Mouse (Mus musculus): Measurements from ENCODE around the gene Dlx5.

The Dlx5 gene

GRCm38 (mm10) chr6:6858571-6858970 lies 23.3 kb downstream of the Dlx5 start:
- TF ChIP-seq GATA4 (IDR thresholded peaks at IDR 0.05; ENCODE audit: insufficient replicate concordance, low read length): no peak

DNA sequence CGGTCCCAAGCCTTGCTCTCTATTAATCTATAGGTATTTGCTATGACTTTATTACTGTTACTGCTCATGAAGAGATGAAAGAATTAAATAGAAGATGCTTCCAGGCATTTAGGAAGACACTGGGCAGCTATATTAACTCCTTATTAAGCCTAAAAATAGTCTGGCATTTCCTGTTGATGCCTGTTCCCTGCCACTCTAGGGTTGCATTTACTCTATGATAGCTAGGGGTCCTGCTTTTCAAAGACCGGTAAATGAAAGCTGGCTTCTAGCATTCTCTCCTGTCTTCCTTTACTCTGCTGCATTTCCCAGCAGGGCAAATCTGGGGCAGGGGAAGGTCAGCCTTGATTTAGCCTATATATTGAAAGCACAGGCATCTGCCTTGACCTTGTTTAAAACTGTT lies 24.1 kb downstream of the Dlx5 start:
- no peak for TF ChIP-seq GATA4 (IDR thresholded peaks at IDR 0.05; ENCODE audit: insufficient replicate concordance, low read length)

- no peak for TF ChIP-seq GATA4 (IDR thresholded peaks at IDR 0.05; ENCODE audit: insufficient replicate concordance, low read length)
Measured at GRCm38 (mm10) chr6:6856881-6857280, 25.0 kb downstream of the Dlx5 start.

DNA sequence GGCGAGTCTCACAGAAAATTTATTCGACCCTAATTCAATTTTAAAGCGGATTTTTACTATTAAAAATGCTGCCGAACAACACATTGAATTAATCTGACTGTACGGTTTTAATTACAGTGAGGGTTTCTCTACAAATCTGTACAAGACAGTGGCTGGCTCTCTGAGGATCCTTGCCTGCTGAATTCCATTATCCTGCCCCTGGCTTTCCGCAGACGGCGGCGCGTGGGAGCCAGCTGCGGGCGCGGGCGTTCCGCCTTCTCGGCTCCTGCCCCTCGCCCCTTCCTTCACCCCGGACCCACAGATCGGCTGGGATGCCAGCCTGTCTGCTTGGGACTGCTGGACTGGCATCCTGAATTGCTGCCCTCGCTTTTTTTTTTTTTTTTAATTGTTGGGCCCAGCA lies 25.6 kb downstream of the Dlx5 start:
- no peak for TF ChIP-seq GATA4 (IDR thresholded peaks at IDR 0.05; ENCODE audit: insufficient replicate concordance, low read length)

- no peak for TF ChIP-seq GATA4 (IDR thresholded peaks at IDR 0.05; ENCODE audit: insufficient replicate concordance, low read length)
Measured at GRCm38 (mm10) chr6:6855746-6856185, 26.1 kb downstream of the Dlx5 start.

DNA sequence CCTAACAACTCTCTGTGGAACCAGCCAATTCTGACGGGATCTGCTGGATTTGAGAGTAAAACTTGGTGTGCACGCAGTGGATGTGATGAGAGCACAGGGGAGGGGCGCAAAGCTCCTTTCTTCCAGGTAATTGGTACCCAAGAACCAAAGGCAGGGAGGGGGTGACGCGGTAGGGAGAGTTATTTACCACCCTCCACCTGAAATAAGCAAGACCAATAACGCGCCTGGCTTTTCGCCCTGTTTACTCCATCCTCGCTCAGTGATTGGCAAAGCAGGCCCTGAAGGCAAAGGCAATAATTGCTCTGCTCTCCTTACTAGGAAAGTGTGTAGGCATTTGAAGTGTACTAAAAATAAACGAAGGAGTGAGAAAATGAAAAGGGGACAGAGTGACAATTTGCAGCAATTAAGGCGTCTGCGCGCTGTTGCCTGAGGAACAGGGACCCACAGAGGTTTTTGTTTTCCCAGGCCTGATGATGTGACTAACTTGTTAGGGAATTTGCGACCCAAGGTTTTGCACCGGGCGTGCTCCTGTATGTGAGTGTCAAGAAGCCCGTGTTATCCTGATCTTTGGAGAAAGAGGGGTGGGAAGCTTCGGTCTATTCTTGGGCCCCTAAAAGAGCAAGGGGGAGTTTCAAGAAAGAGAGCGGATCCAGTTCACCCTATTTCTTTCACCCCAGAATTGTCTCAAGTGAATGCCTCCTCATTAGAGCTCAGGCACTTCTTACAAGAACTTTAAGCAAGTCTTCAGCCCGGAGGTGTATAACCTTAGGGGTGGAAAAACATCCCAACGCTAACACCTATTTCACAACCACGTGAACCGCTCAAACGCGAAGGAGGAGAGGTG lies 26.8 kb downstream of the Dlx5 start:
- no peak for TF ChIP-seq GATA4 (IDR thresholded peaks at IDR 0.05; ENCODE audit: insufficient replicate concordance, low read length)

DNA sequence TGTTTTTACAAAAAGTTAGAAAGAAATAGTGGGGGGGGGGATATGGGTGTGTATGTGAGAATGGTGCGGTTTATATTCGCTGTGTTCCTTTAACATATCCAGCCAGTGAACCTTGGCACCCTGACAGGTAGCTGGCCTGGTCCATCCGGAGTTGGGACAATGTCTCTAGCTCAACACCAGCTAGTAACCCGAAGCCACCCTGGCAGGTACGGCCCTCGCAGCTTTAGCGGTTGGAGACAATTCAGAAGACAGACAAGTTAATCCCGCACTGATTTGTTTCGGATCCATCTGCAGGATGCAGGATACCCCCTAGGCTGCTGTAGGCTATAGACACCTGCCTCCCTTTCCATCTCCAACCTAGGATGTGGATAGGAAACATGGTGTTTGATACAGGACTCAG lies 27.7 kb downstream of the Dlx5 start:
- TF ChIP-seq GATA4 (IDR thresholded peaks at IDR 0.05; ENCODE audit: insufficient replicate concordance, low read length): no peak

DNA sequence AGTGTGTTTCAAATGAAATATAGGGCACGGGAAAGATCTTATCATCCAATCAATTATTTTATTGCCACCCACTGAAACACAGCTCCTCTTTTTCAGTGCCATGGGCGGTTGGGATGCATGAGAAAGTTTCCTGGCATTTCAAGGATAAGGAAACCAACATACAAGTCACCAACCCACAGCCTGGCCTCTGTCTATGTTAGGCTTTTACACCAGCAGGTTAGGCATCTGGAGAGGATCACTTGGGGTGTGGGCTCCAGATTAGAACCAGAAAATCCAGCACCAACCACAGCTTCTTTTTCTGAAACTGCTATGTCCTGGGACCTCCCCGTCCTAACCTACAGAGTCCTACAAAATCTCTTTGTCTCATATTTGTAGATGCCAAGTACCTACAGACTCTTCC lies 28.9 kb downstream of the Dlx5 start:
- no peak for TF ChIP-seq GATA4 (IDR thresholded peaks at IDR 0.05; ENCODE audit: insufficient replicate concordance, low read length)

- no peak for TF ChIP-seq GATA4 (IDR thresholded peaks at IDR 0.05; ENCODE audit: insufficient replicate concordance, low read length)
Measured at GRCm38 (mm10) chr6:6851166-6851565, 30.7 kb downstream of the Dlx5 start.

- TF ChIP-seq GATA4 (IDR thresholded peaks at IDR 0.05; ENCODE audit: insufficient replicate concordance, low read length): no peak
Measured at GRCm38 (mm10) chr6:6850324-6851060, 31.4 kb downstream of the Dlx5 start.

- no peak for TF ChIP-seq GATA4 (IDR thresholded peaks at IDR 0.05; ENCODE audit: insufficient replicate concordance, low read length)
Measured at GRCm38 (mm10) chr6:6849744-6850143, 32.1 kb downstream of the Dlx5 start.

DNA sequence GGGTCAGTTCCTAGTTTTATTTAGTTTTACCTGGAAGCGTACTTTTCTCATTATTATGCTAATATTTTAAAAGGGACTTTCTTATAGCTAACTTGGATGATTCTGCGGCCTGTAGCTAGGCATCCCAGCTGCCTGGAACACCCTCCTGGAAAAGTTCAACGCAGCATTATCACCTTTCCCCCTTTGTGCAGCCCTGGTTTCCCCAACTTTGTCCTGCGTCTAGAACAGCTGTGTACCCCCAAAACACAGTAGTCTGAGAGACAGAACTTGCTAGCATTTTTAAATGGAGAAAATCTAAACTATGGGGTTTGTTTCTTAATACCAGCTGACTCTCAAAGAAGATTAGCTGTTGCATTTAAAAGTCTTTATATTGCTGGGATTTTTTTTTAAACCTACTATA lies 33.3 kb downstream of the Dlx5 start:
- TF ChIP-seq GATA4 (IDR thresholded peaks at IDR 0.05; ENCODE audit: insufficient replicate concordance, low read length): no peak

GRCm38 (mm10) chr6:6833301-6833700 lies 48.6 kb downstream of the Dlx5 start:
- no peak for TF ChIP-seq GATA4 (IDR thresholded peaks at IDR 0.05; ENCODE audit: insufficient replicate concordance, low read length)

GRCm38 (mm10) chr6:6830446-6830845 lies 51.4 kb downstream of the Dlx5 start:
- TF ChIP-seq GATA4 (IDR thresholded peaks at IDR 0.05; ENCODE audit: insufficient replicate concordance, low read length): no peak

All from liver, adult (tissue).